Mouse (Mus musculus): Measurements from ENCODE around the gene Slc35a3.

- no peak for TF ChIP-seq CTCF (IDR thresholded peaks at IDR 0.05 in 2 of 3, conservative IDR thresholded peaks at IDR 0.05 in 1 of 3; ENCODE audit: control insufficient read depth in 1 of 3, insufficient read depth in 1 of 3, low read depth in 2 of 3, low read length in 3 of 3, poor library complexity in 1 of 3, severe bottlenecking in 1 of 3)
- no peak for TF ChIP-seq MEF2A (IDR thresholded peaks at IDR 0.05; ENCODE audit: extremely low read depth, insufficient replicate concordance, low read depth, low read length, poor library complexity, severe bottlenecking)
- no peak for TF ChIP-seq TAL1 (IDR thresholded peaks at IDR 0.05; ENCODE audit: low read length)
- TF ChIP-seq HCFC1 (IDR thresholded peaks at IDR 0.05; ENCODE audit: low read depth, low read length): no peak
Observed at GRCm38 (mm10) chr3:116632971-116633370, 79.7 kb downstream of the Slc35a3 start.
